Mouse (Mus musculus): ENCODE measurements around the gene Cpm.

Gene Cpm

DNA sequence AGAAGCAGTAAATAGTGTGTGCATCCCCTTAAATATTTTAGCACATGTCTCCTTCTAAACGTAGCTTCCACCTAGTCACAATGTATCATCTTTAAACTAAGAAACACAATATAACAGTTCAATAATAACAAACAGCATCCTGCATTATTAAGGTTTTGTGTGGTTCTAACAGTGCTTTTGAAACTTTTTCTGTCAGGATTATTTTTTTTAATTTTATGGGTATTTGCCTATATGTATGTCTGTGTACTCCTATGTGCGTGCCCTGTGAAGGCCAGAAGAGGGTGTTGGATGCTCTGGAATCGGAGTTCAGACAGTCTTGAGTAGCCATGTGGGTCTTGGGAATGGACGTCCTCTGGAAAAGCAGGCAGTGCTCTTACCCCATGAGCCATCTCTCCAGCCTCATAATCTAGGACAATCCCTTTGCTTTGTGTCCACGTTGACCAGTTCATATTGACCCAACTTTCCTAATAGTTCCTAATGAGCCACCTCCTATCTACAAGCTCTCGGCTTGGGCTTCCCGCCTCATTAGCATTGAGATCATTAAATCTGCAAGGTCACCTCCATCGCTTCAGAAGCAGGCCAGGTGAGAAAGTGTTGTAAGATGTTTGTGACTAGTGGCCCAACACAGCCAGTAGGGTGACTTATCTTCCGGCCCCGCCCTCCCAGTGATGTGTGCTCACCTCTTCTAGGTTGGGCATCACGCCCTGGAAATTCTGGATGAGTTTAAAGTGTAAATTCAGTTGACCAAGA, 20.2 kb downstream of the Cpm start:
- in situ Hi-C loops (cut with MseI, MboI), result no loop called here

DNA sequence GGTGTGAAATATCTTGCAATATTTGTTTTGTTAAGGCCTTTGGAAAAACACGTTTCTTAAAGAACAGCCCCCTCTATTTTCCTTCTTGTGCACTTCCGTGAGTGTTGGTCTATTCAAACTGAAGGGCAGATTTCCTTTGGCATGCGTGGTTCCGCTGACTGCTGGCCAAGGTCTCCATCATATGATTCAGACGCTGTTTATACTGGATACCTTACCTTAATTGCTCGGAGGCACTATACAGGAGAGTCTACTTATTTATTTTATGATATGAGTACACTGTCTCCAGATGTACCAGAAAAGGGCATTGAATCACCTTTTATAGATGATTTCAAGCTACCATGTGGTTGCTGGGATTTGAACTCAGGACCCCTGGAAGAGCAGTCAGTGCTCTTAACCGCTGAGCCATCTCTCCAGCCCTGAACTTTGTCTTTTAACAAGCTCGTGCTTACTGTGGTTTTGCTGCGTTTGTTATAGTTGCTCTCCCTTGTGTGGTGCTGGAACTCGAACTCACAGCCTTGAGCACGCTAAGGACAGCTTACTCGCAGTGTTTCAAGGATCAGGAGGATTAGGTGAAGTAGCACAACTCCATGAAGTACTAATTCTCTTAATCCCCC, 20.8 kb downstream of the Cpm start:
- in situ Hi-C loops (cut with MseI, MboI), result no loop called here

DNA sequence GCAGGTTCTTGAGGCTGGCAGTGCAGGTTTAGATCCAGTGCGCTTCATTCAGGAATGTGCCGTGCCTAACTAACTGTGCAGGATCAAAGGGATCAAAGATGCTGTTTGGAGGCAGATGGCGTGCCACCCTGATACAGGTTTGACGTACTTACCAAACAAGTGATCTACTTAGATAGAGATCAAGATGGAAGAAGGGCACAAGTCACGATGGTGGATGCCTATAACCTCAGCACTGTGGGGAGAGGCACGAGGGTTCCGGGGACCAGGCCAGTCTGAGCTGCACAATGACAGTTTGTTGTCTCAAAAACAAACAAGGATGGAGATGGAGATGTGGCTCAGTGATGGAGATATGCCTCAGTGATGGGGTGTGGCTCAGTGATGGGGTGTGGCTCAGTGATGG, 21.4 kb downstream of the Cpm start:
- in situ Hi-C loops (cut with MseI, MboI), result no loop called here

DNA sequence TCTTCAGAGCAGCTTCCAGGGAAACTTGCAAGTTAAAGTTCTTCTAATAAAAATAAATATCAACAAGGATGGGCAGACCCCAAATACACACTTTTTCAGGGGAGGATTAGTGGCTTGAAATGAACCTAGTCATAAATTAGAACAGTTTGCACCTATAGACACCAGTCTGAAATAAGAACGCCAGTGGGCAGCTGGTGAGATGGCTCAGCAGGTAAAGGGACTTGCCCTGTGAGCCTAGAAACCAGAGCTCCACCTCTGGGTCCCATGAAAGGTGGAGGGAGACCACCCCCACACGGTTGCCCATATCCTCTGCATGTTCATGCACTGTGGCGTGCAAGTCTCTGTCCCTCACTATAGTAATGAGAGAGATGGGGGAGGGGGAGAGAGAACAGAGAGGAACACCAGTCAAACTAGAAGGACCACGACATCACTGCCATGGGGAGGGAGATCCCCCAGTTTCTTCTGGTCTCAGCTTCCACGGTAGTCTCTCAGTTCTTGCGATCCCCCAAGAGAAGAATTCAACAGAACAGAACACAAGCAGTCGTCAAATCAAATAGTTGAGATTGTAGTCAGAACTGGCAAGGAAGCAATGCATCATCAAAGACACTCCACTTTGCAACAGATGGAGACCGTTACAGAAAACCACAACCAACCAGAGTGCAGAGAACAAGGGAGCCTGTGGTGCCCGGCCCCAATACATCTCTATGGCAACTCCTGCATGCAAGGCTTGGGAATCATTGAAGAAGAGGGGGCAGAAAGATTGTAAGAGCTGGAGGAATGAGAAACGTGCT, 22.5 kb downstream of the Cpm start:
- in situ Hi-C loops (cut with MseI, MboI), result no loop called here

DNA sequence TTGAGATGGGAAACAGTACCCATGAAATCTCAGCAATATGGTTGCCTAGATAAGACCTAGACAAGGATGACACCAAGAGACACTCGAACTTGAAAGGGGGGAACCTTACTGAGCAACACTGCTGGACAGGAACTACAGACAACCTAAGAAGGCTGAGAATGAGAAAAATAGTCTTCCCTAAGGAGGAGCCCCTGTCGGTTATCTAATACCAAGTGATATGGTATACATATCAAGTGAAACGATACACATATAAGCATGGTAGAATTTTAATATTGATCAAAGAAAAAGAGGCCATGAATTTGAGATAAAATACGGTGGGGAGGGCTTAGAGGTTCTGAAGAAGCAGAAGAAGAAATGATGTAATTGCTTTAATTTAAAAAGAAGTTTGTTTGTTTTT, 23.1 kb downstream of the Cpm start:
- in situ Hi-C loops (cut with MseI, MboI), result no loop called here

DNA sequence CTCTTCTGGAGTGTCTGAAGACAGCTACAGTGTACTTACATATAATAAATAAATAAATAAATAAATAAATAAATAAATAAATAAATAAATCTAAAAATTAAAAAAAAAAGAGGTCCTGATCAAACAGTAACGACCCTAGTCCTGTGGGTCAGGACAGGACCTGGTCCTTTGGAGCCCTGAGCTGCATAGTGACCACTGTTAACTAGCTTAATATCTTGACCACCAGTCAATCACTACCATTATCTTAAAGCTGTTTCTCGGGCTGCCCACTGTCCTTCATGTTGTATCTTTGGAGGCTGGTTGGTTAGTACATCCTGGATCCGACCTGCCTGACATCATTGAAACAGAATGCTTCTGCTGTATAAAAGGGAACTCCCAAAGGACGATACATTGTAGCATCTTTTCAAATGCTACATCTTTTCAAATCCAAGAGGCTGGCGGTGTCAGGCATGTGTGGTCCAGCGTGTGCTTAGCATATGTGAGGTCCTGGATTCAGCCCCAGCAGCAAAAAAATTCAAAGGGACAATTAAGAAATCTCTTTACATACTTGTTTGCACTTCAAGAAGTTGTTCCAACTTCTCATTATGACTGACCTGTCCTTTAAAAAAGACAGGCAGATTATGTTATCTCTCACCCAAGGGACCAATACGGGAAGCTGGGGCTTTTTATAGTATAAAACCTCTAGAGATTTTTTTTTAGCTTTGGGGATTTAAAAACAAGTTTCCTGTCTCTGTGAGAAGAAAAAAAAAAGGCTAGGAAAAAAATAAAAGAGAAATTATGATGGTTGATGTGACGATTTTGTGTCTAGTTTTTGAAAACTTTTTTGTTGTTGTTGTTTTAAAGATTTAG, 23.9 kb downstream of the Cpm start:
- in situ Hi-C loops (cut with MseI, MboI), result no loop called here

DNA sequence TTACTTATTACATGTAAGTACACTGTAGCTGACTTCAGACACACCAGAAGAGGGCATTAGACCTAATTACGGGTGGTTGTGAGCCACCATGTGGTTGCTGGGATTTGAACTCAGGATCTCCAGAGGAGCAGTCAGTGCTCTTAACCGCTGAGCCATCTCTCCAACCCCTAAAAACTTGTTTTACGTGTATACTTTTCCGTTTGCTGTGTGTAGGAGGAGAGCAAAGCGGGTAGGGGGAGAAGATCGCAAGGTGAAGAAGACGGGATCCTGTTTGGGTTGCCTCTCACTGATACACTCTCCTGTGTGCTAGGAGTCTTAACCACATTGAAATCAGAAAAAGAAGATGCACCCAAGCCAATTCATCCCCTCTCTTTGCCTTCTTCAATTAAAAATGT, 24.5 kb downstream of the Cpm start:
- in situ Hi-C loops (cut with MseI, MboI), result no loop called here

DNA sequence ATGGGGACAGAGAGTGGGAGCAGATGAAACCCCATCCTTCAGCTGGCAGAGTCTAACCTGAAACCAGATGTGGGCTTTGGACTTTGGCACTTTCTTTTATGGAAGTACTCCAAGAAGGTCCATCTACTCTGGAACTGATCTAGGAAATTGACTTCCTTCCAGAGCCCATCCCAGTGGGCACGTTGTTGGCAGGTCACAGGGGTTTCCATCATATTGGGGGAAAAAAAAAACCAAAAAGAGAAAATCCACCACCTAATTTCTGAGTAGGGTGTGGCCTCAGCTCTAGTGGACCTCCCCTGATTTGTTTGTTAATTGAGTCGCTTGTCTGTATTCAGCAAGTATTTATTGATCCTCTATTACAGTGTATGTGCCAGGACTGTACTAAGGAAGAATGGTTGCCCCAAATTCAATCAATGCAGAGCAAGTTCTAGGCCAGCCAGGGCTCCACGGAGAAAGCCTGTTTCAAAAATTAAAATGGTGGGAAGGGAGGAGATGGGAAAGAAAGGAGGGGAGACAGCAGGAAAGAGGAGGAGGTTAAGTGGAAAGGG, 25.4 kb downstream of the Cpm start:
- in situ Hi-C loops (cut with MseI, MboI), result no loop called here

DNA sequence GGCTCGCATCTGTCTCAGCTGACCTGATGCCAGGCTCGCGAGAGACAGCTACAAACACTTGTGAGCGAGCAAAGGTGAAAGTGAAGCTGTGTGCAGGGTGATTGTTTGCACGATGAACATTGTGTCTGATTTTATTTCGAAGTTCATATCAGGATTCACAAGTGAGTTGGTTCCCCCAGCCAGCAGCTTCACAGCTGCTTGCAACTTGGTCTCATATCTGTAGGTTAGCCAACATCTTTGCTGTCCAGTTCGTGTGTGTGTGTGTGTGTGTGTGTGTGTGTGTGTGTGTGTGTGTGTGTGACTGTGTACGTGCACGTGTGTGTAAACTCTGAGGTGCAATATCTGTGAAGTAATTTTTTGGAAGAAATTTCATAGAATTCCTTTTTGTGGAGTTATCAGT, 26.2 kb downstream of the Cpm start:
- in situ Hi-C loops (cut with MseI, MboI), result no loop called here

DNA sequence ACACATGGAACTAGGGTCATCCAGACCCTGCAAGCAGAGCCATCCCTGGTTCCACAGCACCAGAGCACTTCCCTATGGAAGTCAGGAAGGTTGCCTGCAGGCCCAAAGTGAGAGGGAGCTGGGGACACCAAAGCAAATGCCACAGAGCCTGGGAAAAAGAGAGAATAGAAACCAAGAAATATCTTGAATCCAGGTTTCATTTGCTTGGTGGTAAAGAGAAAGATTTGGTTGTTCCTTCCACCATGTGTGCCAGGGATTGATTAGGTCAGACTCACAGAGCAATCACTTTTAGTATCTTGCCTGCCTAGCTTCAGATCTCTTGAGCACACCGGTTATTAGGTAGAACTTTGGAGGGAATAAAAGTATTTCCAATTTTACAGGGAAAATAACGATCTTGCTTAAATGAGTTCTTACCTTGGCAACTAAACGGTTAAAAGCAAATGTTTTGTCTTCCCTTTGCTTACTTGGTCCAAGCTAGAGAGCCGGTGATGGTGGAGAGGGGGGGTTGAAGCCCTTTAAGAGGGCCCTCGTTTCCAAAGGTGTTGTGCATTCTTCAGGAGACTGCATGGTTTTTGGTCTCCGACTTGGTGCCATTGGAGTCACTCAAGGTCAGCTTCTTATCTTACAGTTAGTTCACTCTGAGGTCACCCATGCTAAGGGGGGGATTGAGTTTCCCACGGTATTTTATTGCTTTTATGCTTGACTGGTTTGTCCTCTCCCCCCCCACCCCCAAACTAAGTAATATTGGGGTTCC, 26.8 kb downstream of the Cpm start:
- in situ Hi-C loops (cut with MseI, MboI), result no loop called here

DNA sequence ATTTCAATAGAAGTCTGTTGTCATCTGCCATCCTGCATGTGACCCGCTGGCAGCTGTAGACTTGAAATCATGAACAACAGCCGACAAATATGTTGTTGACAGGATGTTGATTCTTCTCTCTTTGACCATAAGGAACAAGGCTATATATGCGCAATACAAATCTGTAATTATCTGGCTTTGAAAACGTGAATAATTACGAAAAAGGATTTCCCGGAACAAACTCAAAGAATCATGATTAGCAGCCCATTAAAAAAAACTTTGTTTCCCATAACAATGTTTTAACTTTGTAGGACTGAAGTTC, 27.3 kb downstream of the Cpm start:
- in situ Hi-C loops (cut with MseI, MboI), result no loop called here

DNA sequence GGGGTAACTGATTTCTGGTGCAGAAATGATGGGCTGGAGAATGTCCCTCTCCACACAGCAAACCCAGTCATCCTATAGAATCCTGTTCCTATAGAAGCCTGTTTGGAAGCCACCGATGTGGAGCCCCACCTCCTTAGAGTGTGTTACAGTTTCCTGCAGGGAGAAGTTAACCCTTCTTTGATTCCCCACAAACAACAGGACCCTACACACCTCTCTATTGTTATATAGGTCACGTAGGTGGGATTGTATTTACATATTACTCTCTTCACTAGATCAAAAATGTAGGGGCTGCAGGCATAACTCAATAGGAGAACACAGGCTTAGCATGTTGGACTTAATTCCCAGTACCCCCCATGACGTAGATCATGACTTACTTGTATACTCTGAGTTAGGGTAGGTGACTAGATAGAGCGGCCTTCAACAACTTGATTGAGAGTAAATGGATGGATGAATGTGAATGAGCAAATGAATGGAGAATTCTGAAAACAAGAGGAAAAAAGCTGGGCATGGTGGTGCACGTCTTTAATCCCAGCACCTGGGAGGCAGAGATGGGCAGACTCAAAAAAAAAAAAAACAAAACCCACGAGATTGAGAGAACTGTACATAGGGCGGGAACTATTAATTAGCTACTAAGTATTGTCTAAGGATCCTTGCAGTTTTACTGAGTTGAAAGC, 27.8 kb downstream of the Cpm start:
- in situ Hi-C loops (cut with MseI, MboI), result no loop called here

DNA sequence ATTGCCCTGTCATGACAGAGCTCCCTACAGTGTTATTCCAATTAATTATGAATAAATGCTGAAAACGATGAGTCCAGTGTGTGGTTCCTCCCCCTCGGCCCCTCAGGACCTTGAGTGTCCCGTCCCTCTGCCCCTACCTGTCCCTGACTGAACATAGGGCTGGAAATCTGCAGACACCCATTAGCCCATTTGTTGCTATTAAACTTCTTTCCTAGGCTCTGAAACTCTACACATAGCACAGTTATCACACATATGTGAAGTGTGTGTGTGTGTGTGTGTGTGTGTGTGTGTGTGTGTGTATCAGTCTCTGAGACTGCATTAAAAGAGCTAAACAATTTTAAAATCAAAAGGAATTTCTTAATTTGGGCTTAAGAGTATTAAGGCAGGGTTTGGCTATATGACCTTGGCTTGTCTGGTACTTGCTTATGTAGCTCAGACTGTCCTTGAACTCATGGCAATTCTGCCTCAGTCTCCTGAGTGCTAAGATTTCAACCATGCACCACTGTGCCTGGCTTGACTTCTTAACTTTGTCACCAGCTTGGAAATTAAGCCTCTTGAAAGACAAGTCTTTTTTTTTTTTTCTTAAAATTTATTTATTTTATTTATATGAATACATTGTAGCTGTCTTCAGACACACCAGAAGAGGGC, 28.5 kb downstream of the Cpm start:
- in situ Hi-C loops (cut with MseI, MboI), result no loop called here

DNA sequence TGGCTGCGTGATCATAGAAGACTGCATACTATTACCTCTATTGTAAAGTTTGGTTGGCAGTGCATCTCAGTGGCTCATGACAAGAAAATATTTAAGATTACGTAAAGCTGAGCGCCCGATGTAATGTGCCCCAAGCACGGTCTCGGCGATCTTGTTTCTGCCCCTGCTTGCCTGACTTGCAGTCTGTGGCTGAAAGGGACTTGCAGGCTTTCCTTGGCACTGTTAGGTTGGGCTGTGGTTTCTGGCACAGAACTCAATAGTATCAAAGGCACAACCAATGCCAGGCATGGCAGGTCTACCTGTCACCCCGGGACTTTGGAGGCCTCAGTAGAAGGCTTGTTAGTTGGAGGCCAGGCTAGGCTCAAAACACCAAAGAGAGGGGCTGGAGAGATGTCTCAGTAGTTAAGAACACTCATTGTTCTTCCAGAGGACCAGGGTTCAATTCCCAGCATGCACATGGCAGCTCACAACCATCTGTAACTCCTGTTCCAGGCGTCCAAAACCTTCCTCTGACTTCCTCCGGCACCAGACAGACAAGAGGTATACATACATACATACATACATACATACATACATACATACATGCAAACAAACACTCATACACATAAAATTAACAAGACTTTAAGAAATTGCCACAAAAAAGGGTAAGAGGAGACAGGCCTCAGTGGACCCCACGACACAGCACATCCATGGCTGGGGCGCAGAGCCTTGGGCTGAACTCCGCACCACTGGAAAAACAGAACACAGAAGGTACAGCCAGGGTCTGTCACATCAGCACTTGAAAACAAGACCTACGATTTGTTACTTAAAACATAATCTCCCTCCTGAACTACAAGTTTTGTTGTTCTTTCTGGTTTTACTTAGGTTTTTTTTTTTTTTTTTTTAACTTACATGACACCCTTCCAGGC, 29.5 kb downstream of the Cpm start:
- in situ Hi-C loops (cut with MseI, MboI), result no loop called here

DNA sequence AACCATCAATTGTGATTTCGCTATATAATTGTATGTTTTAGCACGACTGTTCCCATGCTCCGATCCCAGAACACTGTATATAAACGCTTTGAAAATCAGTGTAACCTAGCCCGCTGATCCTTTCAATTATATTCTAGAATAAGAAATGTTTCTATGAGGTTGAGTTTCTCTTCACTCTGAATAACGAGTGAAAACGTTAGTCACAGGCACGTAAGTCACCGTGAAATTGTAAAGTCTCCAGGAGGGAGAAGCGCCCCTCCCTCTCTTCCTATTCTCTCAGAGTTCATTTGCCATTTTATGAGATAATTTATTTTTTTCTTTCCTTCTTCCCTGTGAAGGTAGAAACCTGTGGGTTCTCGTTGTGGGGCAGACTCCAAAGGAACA, 30.1 kb downstream of the Cpm start:
- in situ Hi-C loops (cut with MseI, MboI), result no loop called here

DNA sequence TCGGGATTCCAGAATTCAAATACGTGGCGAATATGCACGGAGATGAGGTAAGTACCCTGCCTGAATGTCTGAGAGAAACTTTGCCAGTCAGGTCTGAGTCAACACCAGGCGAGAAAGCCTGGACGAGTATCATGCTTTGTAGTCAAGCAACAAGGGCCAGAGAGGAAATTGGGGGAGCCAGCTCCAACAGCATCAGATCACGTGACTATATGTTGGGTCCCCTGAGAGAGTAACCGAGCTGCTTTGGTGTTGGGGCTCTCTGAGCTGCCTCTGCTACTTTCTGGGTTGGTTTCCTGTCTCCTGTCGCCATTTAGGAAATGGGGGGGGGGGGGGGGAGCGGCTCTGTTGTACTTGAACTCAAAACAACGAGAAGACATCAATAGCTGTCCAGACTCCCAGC, 30.5 kb downstream of the Cpm start:
- in situ Hi-C loops (cut with MseI, MboI), result no loop called here

DNA sequence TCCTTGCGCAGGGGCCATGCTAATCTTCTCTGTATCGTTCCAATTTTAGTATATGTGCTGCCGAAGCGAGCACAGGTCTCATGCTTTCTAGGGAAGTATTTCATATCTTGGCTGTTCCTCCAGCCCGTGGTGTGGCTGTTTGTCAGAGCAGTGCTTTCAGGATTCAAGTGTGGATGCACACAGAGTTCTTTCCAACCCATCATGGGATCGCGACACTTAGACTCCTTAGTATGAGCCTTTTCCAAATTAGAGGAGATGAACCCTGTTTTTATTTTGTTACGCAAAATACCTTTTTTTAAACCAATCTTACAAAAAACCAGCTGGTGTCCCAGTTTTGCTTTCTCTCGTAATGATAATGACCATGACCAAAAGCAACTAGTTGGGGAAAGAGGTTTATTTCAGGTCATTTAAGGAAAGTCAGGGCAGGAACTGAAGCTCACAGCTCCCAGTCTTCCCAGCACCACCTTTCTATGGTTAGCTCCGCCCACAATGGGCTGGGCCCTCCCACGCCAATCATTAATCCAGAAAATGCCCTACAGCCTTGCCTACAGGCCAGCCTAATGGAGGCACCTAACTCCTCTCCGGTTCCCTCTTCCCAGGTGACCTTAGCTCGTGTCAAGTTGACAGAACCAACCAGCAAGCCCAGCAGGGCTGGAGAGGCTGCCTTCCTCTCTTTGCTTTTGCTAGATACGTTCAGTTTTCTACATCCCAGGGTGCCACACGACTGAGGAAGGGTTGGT, 33.2 kb downstream of the Cpm start:
- in situ Hi-C loops (cut with MseI, MboI), result no loop called here
